Mouse (Mus musculus) liver, embryonic 14.5 days (tissue): ENCODE results near the gene Mpped2.

Experiments used
- CTCF ChIP-seq: IDR thresholded peaks from 2 replicates; pipeline ENCODE4 v1.5.1; 2016; ENCODE audit warnings: antibody characterized with exemption, low read depth, control low read depth
- EP300 ChIP-seq: IDR thresholded peaks from 2 replicates; pipeline ENCODE4 v1.6.1; 2016; ENCODE audit warnings: antibody characterized with exemption, low read depth

DNA sequence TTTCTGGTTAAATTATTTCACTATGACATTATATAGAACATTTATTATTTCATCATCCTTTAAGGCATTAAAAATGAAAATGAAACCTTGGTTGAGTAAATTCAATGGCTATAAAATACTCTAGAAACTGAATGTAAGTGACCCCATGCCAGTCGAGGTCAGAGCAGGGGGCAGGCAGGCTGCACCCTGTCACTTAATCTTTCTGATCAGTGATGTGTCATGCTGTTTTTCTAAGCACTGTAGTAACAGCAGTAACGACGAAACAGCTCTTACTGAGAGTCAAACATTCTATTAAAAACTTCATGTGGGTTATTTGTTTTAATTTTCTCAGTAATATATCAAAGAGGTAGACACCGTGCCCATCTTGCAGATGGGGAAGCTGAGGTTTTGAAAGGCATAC is 153.4 kb downstream of the Mpped2 start:
- no peak for TF ChIP-seq CTCF
- no peak for TF ChIP-seq EP300
